Mouse (Mus musculus): ENCODE measurements around the gene Wwox.

DNA sequence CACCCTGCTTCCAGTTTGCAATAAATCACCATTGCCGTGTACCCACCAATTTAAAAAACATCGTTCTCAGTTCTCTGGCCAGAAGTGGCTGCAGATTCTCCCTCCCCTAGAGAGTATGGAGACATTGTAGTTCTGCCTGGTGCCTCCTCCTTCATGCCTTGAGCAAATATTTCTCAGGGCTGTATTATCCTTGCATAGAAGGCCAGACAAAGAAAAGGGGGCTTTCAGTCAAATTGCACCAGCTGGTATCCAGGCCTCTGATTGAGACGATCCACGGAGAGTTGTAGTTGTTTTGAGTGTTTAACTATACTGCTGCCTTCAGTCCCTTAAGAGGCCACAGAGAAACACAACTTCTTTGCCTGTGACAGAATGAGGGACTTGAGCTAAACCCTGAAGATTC, 935.5 kb downstream of the Wwox start:
- TF ChIP-seq CTCF (IDR thresholded peaks at IDR 0.05; ENCODE audit: low read depth, low read length) (no peak), POLR2A (IDR thresholded peaks at IDR 0.05; ENCODE audit: insufficient read depth, low read length) (no peak), EP300 (IDR thresholded peaks at IDR 0.05; ENCODE audit: insufficient read depth, low read depth, low read length) (no peak)

Data from ES-Bruce4 (cell line).